Mouse (Mus musculus): Measurements from ENCODE around the gene Adal. TPM values are rescaled to one million over a fixed set of nuclear protein-coding genes. Genes with fewer than 3 reads are reported as not detected.

Adal gene
- polyA plus RNA-seq, 1 experiment from 2014 or later, result 20.7 TPM

DNA sequence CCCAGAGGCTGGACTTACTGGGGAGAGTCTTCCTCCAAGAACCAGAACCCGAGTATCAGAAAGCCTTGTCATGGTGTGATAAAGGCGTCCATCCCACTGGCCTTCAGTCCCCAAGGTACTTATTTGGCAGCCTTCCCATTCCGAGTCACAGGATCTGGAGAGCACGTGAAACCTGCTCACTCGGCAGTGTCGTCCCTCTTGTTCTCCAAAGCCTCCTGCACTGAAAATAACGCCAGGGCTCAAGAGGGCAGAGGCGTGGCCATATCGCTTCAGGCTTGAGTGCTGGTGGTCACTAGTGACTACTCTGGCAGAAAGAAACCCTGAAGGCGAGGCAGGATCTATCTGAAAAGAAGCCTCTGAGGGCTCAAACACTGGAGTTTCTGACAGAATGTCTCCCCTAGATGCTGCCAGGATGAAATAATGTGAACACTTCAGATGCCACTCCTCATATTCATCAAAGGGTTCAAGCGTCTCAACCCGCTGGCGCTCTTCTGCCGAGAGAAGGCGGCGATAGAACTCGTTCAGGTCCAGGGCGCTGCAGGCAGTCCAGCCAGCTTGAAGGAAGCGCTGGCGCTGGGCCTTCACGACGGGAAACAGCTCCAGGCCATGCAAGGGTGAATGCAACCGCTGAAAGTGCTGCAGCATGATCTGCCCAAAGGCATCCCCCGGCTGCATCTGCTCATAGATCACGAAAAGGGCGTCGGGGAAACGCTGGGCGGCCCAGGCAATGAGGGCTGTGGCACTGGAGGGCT is 786 bp upstream of the Adal start:
- H3K36me3 ChIP-seq, result peaks cover 36% of the 10 kb centered on the region
- peak overlapping the region; percentile 91 for H3K9ac ChIP-seq
- H3K4me3 ChIP-seq, result peak overlapping the region; percentile 73
- peak overlapping the region; percentile 98 for H3K27ac ChIP-seq
- H3K4me2 ChIP-seq (replicated peaks), result peak overlapping the region; percentile 94
- WGBS, result 53% methylated on average over 29 of the region's 29 CpGs
- H3K9me3 ChIP-seq, result peaks cover 11% of the 10 kb centered on the region; the same call in 1 of the 2 replicates
- ATAC-seq (ENCODE audit: low FRiP score, low read depth), result no peak; the same call in 1 of the 2 replicates
- no peaks in the 10 kb centered on the region for H3K27me3 ChIP-seq
- peaks cover 27% of the 10 kb centered on the region for H3K4me1 ChIP-seq

DNA sequence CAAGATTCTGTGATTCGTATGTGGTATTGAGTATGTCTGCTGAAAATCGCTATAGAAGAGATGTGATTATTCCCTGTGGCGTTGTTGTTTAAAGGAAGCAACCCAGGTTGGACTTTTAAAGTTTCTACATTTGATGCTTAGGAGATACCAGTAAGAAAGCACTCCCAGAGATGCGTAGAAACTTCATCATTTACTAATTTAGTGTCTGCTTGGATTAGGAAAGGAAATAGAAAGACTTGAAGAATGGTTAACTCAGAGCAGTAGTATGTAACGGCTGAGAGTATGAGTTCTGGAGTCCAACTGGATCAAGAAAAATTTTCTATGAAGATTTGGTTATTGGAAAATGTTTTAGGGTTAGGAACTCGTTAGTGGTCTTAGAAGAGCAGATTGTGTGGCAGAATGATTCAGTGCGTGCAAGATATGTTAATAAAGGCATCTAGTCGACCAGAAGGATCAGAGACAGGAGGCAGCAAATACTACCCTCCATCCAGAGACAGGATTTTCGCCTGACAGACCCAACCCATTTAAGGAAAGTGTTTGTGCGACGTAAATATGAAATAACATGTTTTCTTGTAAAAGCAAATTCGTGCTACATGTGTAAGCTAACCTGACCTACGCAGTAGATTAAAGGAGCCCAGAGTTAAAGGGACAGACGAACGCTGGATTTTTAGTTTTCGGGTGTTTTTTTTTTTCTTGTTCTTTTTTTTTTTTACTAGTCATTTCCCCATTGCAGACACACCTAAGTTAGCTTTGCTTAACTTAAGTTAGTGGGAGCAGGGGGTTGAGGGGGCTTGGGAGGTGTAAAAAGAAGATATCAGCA is 1.2 kb downstream of the Adal start:
- WGBS, result 68% methylated on average over 16 of the region's 16 CpGs

DNA sequence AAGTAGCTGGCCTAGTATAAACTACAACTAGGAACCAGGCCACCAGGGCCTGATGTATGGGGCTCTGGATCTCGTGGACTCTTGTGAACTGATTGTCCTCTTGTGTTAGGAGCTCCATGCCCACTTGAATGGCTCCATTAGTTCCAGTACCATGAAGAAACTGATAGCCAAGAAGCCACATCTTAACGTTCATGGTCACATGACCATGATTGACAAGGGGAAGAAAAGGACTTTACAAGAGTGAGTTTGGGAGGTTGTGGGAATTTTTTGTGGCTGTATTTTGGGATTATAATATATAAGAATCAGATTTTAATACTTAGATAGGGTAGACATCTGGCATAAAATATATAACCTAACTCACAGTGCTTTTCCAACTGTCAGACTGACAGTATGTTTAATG is 2.2 kb downstream of the Adal start:
- Histone ChIP-seq H3K27ac (no peak overlapping the region), H3K36me3 (peaks cover 42% of the 10 kb centered on the region), H3K4me1 (peaks cover 27% of the 10 kb centered on the region), H3K27me3 (no peaks in the 10 kb centered on the region), H3K9ac (no peak overlapping the region), H3K4me2 (replicated peaks) (no peak overlapping the region), H3K4me3 (no peak overlapping the region), H3K9me3 (peaks cover 11% of the 10 kb centered on the region; the same call in 1 of the 2 replicates)
- WGBS, result 86% methylated on average over 2 of the region's 2 CpGs
- no peak for ATAC-seq (ENCODE audit: low FRiP score, low read depth)

More for the DNA sequence above, 1.2 kb downstream of the Adal start:
- no peak for ATAC-seq (ENCODE audit: low FRiP score, low read depth)
- Histone ChIP-seq H3K9me3 (peaks cover 11% of the 10 kb centered on the region; the same call in 1 of the 2 replicates), H3K27ac (peak overlapping the region; percentile 98; the same call in 1 of the 2 replicates), H3K9ac (peak overlapping the region; percentile 91), H3K36me3 (peaks cover 43% of the 10 kb centered on the region), H3K4me2 (replicated peaks) (peak overlapping the region; percentile 94), H3K4me1 (peaks cover 27% of the 10 kb centered on the region), H3K4me3 (peak overlapping the region; percentile 73), H3K27me3 (no peaks in the 10 kb centered on the region)

DNA sequence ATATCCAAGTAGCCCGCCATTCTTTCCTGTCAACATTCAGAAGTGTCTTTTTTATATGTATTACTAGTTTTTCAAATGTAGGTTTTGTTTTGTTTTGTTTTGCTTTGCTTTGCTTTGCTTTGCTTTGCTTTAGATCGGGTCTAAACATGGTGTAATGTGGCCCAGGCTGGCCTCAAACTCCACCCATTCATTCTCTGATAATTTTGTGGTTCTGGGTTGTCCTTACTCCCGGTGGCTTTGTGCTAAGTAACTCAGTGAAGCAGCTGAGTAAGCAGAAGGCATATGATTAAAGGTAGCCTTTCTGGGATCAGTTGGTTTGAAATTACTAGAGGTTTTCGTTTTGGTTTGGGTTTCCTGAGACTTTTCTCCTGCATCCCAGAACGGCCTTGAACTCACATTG is 9.5 kb downstream of the Adal start:
- WGBS, result 87% methylated on average over 5 of the region's 5 CpGs
- no peak for ATAC-seq (ENCODE audit: low FRiP score, low read depth)
- H3K4me2 ChIP-seq (replicated peaks), result no peak overlapping the region
- 0 out of 2 replicates have a peak, but pooled peaks cover 2% of the 10 kb centered on the region for H3K9me3 ChIP-seq
- no peaks in the 10 kb centered on the region for H3K4me1 ChIP-seq
- no peak overlapping the region for H3K4me3 ChIP-seq
- no peak overlapping the region for H3K27ac ChIP-seq
- H3K9ac ChIP-seq, result no peak overlapping the region
- peaks cover 45% of the 10 kb centered on the region for H3K36me3 ChIP-seq
- no peaks in the 10 kb centered on the region for H3K27me3 ChIP-seq

DNA sequence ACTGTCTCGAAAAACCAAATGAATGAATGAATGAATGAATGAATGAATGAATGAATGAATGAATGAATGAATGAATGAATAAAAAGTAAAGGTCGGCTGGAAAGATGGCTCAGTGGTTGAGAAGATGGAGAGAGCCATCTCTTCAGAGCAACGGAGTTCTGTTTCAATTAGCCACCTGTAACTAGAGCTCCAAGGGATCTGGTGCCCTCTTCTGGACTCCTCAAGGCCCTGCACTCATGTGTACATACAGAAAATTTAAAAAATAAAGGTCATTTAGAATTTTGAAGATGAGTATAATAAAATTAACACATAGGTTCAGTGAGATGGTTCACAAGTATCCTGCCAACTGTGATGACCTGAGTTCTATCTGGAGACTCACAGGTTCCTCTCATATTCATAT is 12.9 kb downstream of the Adal start:
- Histone ChIP-seq H3K9me3 (0 out of 2 replicates have a peak, but pooled peaks cover 2% of the 10 kb centered on the region), H3K36me3 (peaks cover 53% of the 10 kb centered on the region), H3K27ac (no peak overlapping the region), H3K4me2 (replicated peaks) (no peak overlapping the region), H3K27me3 (no peaks in the 10 kb centered on the region), H3K4me1 (no peaks in the 10 kb centered on the region), H3K4me3 (no peak overlapping the region), H3K9ac (no peak overlapping the region)
- 87% methylated on average over 3 of the region's 3 CpGs for WGBS
- ATAC-seq (ENCODE audit: low FRiP score, low read depth), result no peak

DNA sequence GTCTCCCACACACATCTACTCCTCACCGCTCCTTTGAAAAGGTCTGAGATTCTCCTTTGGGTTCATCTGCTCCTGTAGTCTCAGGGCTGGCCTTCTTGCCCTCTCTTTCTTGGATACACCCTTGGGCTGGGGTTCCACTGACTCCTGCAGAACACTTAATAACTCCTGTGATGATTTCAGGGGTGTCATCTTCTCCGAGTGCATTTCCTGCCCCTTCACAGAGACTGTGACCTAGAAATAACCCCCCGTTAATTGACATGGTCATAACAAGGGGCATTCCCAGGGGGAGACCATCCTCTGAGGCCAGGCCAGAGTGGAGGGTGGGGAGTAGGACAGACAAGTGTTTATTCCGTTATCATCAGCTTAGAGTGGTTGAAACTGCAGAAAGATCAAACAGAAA is 28.9 kb downstream of the Adal start:
- WGBS, result 49% methylated on average over 4 of the region's 4 CpGs
- Histone ChIP-seq H3K36me3 (peaks cover 37% of the 10 kb centered on the region), H3K27me3 (no peaks in the 10 kb centered on the region), H3K4me3 (peak overlapping the region; percentile 87), H3K9me3 (no peaks in the 10 kb centered on the region), H3K4me2 (replicated peaks) (peak overlapping the region; percentile 92), H3K27ac (no peak overlapping the region), H3K4me1 (peaks cover 34% of the 10 kb centered on the region), H3K9ac (peak overlapping the region; percentile 88)
- ATAC-seq (ENCODE audit: low FRiP score, low read depth), result no peak

DNA sequence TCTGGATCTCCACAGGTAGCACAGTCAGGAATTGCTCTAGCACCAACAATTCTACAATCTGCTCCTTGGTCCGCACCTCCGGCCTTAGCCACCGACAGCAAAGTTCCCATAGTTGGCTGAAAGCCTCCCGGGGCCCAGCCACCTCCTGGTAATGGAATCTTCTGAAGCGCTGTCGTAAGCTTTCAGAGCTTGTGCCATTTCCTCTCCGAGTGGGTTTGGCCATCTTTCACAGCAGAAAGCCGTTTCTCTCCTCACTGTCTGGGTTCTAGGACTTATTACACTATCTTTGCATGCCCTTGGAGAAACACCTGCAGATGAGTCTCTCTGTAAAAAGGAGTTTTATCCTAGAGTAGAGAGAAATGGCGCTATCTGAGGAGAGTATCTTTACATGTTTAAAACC is 29.7 kb downstream of the Adal start:
- Histone ChIP-seq H3K27me3 (no peaks in the 10 kb centered on the region), H3K36me3 (peaks cover 38% of the 10 kb centered on the region), H3K9ac (peak overlapping the region; percentile 88), H3K9me3 (no peaks in the 10 kb centered on the region), H3K4me2 (replicated peaks) (peak overlapping the region; percentile 92), H3K4me1 (peaks cover 34% of the 10 kb centered on the region), H3K27ac (no peak overlapping the region; the same call in 1 of the 2 replicates), H3K4me3 (peak overlapping the region; percentile 87)
- ATAC-seq (ENCODE audit: low FRiP score, low read depth), result no peak
- 5% methylated on average over 9 of the region's 9 CpGs for WGBS

DNA sequence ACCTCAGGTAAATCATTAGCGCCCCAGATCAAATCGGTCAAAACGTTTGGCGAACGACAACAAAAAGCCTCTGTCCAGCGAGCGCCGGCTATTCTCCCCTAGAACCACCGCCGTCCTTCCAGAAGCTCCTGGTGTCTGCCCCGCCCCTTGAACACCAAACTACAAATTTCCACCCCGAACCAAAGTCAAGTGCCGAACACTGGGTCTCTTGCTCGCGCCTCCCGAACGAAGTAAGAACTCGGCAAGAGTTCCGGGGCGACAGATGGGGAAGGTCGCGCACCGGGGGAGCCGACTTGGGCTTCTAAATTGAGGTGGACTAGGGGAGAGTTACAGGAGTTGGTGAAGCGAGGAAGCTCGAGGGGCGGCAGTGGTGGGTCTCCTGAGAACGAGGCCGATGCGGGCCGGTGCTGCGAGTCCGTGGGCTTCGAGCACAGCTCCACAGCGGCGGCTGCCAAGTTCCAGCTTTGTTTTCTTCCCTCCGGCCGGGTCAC is 30.3 kb downstream of the Adal start, which contains the start of gene Tubgcp4:
Gene Tubgcp4 (plus strand): TSS at position 174 of the 491 bp plus-strand sequence.
- WGBS, result 0% methylated on average over 29 of the region's 38 CpGs
- H3K4me3 ChIP-seq, result peak within 1 kb of the TSS; percentile 87
- H3K27ac ChIP-seq, result peak within 1 kb of the TSS; percentile 90
- H3K27me3 ChIP-seq, result no peaks in the 10 kb centered on the region
- H3K9ac ChIP-seq, result peak within 1 kb of the TSS; percentile 88
- H3K36me3 ChIP-seq, result peaks cover 40% of the 10 kb centered on the region
- H3K4me1 ChIP-seq, result peaks cover 34% of the 10 kb centered on the region
- peak; percentile 74 for ATAC-seq (ENCODE audit: low FRiP score, low read depth)
- H3K9me3 ChIP-seq, result no peaks in the 10 kb centered on the region
- peak within 1 kb of the TSS; percentile 92 for H3K4me2 ChIP-seq (replicated peaks)

DNA sequence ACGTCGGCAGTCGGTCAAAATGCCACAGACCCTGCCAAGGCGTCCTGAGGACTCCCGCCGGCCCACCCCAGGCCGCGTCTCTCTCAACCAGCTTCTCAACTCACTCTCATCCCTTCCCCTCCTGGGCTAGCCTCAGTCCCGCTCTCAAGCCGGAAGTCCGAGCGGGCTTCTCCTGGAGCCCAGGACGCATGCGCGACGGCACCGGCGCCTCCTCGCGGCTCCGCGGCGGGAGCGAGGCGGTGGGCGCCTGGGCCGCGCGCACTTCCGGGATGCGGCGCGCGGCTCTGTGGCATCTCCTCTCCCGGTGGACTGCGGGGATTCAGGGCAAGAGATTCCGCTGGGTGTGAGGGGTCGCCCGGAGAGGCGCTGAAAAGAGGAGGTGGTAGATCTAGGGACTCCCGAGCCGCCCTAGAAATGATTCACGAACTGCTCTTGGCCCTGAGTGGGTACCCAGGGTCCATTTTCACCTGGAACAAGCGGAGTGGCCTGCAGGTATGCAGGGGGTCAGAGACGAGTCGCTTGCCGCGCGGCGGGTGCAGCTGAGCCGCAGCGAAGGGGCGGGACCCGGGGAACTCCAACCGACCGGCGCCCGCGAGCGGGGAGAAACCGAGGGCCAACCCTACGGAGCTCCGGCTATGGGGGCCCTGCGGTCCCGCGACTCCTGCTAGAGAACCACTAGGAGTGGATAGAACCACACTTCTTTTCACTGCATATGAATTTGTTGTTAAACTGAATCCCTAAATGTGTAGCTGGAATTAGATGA is 30.9 kb downstream of the Adal start, which contains the start of gene Zscan29:
Gene Zscan29 (minus strand): TSS at position 146 of the 763 bp plus-strand sequence.
- H3K9ac ChIP-seq, result peak within 1 kb of the TSS; percentile 88

DNA sequence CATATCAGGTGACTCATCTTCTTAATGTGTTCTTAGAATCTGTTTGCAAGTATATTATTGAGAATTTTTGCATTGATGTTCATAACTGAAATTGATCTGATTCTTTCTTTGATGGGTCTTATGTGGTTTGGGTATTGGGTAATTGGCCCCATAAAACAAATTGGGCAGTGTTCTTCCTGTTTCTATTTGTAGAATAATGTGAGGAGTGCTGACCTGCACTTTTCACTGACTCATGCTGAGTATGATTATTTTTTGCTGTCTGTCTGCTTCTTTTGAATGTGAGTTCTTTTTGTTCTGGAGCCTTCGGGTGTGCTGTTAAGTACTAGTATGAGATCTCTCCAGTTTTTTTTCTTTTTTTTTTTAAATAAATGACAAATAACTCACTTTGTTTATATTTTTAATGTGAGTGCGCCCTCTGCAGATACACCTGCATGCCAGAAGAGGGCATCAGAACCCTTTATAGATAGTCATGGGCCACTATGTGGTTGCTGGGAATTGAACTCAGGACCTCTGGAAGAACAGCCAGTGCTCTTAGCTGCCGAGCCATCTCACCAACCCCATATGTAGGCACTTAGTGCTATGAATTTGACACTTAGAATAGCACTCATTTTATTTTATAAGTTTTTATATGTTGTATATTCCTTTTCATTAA is 38.7 kb downstream of the Adal start:
- H3K36me3 ChIP-seq, result peaks cover 79% of the 10 kb centered on the region

More for the DNA sequence above, 30.9 kb downstream of the Adal start, which contains the start of gene Zscan29:
- Histone ChIP-seq H3K9me3 (no peaks in the 10 kb centered on the region), H3K4me1 (peaks cover 34% of the 10 kb centered on the region), H3K4me3 (peak within 1 kb of the TSS; percentile 87), H3K36me3 (peaks cover 41% of the 10 kb centered on the region), H3K27me3 (no peaks in the 10 kb centered on the region), H3K27ac (peak within 1 kb of the TSS; percentile 90), H3K4me2 (replicated peaks) (peak within 1 kb of the TSS; percentile 92)
- peak; percentile 94 for ATAC-seq (ENCODE audit: low FRiP score, low read depth)
- under 1% methylated on average over 66 of the region's 66 CpGs for WGBS

DNA sequence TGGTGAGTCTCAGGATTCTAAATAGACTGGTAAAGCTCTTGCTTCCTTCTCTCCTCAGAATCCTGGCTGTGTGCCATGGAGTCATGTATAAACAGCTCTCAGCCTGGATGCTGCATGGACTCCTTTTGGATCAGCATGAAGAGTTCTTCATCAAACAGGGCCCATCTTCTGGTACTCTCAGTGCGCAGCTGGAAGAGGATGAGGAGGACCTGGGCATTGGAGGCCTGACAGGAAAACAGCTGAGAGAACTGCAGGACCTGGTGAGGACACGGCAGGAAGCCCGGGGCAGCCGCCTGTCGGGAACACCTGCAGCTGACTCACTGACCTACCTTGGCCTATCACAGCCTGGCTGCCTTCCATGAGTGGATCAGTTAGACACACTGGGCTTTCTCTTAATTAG is 43.2 kb downstream of the Adal start:
- no peak for ATAC-seq (ENCODE audit: low FRiP score, low read depth)
- 91% methylated on average over 5 of the region's 5 CpGs for WGBS
- peaks cover 70% of the 10 kb centered on the region for H3K36me3 ChIP-seq

More for the DNA sequence above, 38.7 kb downstream of the Adal start:
- Histone ChIP-seq H3K4me3 (no peak overlapping the region), H3K4me2 (replicated peaks) (no peak overlapping the region), H3K27me3 (no peaks in the 10 kb centered on the region), H3K4me1 (no peaks in the 10 kb centered on the region), H3K27ac (no peak overlapping the region), H3K9ac (no peak overlapping the region), H3K9me3 (no peaks in the 10 kb centered on the region)
- WGBS, result 91% methylated on average over 3 of the region's 3 CpGs
- ATAC-seq (ENCODE audit: low FRiP score, low read depth), result no peak

More for the DNA sequence above, 43.2 kb downstream of the Adal start:
- no peaks in the 10 kb centered on the region for H3K9me3 ChIP-seq
- H3K4me1 ChIP-seq, result no peaks in the 10 kb centered on the region
- H3K4me3 ChIP-seq, result no peak overlapping the region
- no peaks in the 10 kb centered on the region for H3K27me3 ChIP-seq
- H3K4me2 ChIP-seq (replicated peaks), result no peak overlapping the region
- no peak overlapping the region for H3K9ac ChIP-seq
- no peak overlapping the region for H3K27ac ChIP-seq
